Mouse (Mus musculus) hindlimb bud, embryonic 11.5 days (tissue): ENCODE data around the gene Adamts18.

Experiments
- DNase-seq: peaks from one replicate; pipeline ENCODE4 v3.0.0-alpha.2; 2012; ENCODE audit warnings: low read depth, low spot score; ENCODE audit errors: extremely low spot score

Adamts18 gene

DNA sequence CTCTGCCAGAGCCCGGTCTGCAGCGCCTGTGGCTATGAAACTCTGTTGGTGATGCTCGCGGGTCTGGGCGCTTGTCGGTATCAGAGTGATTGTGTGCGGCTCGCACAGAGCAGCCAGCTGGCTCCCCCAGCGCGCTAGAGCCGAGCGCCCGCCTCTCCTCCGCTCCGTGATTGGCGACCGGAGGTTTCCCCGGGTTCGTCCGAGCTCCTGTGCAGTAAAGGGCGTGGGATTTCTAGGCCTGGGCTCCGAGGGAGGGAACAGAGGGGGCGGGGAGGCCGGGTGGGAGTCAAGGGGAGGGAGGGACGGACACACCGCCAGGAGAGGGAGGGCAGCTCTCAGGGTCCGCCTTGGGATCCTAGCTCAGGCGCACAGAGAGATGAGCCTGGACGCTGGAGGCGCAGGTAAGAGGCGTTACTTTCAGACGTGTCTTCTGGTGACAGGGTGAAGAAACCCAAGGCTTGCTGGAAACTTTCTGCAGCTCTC, at the start of gene Adamts18:
Adamts18 (minus strand) TSS at position 86 of the 483 bp plus-strand sequence.
- no peak for DNase-seq

DNA sequence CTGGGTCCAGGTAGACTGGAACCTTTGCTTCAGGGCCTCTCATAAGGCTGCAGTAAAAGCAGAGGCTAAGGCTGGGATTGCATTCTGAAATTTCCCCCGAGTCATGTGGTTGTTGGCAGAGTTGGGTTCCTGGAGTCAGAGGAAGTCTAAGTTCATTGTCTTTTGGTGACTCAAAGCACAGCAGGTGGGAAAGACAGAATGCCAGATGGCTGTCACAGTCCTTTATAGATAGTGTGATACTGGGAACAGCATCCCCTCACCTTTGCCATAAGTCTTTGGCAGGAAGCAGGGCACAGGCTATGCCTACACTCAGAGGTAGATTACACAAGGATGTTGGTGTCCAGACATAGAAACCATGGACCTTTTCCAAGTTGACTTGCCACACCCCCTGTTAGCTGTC, 47.9 kb upstream of the Adamts18 start:
- DNase-seq = no peak

- DNase-seq = no peak
Observed at GRCm38 (mm10) chr8:113891376-113891775, 42.8 kb upstream of the Adamts18 start.

DNA sequence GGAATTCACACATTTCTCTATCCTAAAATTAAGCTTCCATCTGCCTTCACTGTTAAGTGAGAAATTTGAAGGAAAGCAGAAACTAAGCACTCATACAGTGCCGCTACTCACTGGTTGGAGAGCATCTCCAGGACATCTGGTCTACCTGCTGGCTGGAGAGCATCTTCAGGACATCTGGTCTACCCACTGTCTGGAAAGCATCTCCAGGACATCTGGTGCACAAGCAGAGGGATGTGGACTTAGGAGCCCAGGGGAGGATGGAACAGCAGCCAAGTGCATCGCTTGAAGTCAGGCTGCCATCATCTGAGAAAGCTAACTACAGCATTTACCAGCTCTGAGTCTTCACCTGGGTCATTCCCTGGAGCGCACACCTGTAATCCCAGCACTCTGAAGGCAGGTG, 38.0 kb upstream of the Adamts18 start:
- DNase-seq = no peak

DNA sequence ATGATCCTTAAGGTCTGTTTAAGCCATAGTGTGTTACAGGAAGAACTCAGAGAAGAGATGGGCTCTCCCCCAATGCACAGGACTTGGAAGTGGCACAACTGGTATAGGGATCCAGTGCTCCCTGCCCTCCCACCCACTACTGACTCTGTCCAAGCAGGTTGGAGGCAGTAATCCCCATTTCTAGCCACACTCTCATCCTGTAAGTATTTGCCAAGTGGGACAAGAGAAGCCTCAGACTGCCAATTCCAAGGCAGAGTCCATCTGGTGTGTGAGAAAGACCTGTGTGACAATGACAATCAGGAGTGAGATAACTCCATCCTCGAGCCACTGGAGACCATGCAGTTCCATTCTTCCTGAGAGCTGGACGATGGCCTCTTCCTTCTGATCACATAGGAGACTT, 36.6 kb upstream of the Adamts18 start:
- DNase-seq = no peak

DNA sequence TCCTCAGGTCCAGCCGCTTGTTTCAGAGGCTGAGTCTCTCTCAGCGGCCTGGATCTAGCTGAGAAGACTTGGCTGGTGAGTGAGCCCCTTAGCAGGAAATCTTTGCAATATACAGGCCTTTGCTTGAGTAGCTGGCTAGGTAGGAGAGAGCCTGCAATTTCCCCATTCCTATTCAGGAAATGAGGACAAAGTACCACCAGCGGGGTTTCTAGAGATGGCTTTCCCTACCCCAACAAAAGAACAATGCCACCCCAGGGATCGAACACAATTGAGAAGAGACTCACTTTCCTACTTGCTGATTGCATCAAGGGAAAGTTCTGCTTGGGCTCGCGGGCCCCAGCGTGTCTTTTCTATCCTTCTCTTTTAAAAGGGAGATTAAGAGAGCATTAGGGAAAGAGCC, 35.5 kb upstream of the Adamts18 start:
- no peak for DNase-seq

DNA sequence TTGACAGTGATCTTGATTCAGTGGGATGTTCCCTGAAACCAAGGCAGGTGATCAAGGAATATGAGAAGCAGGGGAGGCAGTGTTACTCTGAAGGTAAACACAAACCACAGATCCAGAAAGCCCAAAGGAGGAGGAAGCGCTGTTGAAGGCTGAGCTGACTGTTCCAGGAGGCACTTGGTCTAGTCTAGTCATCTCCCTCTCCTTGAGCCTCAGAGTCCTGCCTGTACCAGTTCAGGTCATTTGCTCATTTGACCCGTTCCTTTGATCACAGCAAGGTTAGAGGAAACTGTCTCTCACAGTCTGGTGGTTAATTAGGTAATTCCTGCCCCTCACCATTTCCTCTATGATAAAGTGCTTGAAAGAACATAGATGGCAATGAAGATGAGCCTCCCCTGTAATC, 34.0 kb upstream of the Adamts18 start:
- no peak for DNase-seq

DNA sequence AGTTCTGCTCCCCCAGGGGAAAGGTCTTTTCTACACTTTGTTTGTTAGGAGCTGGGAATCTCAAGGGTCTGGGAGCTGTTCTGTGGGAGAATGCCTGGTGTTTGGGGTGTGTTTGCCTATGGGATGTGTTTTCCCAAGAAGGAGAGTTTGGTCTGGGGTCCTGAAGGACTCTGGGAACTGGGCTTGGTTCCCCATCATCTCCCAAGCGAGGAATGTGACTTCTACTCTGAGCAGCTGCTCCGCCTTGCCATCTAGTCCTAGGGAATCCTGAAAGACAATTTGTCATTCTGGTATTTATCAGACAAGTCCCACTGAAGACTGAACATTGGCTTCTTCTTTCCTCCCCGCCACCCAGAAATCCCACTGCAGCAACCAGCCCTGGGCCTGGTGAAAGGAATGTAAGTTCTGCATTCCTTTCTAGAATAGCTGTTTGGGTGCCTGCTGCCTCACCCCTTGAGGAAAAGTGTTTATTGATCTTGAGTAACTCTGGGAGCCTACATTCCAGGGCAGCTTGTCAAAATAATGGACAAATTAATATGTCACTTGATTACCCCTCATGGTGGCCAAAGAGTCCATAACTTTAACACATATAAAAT, 30.0 kb upstream of the Adamts18 start:
- DNase-seq = no peak

DNA sequence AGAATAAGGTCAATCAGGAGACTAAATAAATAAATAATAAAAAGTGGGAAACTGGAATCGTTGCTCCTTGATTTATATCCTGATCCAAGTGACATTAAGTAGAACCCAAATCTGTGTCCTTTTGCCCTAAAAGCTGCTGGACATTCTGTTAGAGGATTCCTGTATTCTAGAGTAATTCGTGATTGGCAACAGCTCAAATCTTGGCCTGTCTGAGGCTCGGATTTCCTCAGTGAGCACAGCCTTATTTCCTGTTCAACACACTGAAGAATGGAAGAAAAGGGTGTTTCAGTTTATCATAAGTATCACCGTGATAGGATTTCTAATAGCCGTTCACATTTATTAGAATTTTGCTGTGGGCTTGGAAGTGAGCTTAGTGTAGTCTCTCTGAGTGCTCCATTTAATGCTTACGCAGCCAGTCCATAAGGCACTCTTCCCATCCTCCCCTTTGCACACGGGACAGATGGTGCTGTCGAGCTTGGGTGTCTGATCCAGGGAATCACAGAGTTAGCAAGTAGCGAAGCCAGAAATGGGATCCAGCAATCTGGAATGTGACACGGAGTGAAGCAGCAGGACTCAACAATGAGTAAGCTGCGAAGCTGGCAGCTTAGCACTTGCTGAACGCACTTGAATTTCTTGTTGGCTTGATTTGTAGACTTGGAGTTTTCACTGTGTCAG, 25.0 kb upstream of the Adamts18 start:
- no peak for DNase-seq

- no peak for DNase-seq
Observed at GRCm38 (mm10) chr8:113872436-113872835, 23.9 kb upstream of the Adamts18 start.

- DNase-seq = no peak
Observed at GRCm38 (mm10) chr8:113866530-113866929, 18.0 kb upstream of the Adamts18 start.

DNA sequence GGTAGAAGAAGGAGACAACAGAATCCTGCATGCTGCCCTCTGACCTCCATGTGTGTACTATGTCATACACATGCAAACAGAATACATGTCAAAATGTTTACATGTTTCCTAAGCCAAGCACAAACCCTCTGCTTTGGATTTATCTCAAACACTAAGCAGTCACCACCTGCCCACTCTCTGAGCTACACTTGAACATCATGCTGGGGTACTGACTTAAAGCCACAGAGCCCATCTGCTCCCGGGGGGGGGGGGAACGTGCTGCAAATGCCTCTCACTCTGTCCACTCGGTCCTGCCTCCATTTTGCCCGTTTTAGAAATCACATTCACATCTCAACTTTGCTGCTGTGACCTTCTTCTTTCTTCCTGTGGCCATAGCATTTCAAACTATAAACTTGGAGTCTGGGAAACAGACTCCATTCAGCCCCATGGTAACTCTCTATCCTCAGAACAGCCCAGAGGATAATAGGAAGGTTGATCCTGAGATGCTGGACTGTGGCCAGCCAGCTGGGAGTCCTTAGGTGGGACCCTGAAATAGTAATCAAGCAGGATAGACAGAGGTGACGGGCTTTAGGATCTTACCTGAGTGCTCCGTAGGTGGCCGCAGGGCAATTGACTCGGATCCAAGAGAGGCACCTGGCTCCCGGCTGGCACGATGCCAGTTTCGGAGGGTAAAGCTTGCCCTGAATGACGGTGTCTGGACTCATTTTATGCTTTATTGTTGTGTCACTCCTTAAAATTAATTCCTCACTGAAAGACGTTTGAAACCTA, 17.0 kb upstream of the Adamts18 start:
- no peak for DNase-seq

GRCm38 (mm10) chr8:113859890-113860683, 11.5 kb upstream of the Adamts18 start:
- no peak for DNase-seq

DNA sequence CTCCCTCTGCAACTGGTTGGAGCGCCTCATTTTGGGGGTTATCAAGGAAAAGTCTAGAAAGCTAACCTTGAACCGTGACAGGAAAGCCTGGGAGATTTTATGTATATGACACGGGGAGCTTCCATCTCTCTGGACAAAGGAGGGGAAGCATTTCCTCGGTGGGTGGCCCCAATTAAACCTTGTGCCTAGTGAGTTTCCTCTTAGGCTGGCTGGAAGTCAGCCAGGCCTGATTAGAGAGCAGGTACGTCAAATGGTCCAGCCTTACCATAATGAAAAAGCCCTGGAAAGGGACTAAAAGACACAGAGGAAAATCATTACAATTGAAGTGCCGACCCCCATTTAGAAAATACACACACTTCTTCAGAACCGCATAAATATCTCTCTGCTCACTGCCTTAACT, 10.3 kb upstream of the Adamts18 start:
- DNase-seq = no peak

- no peak for DNase-seq
Observed at GRCm38 (mm10) chr8:113854622-113855293, 6.2 kb upstream of the Adamts18 start.

GRCm38 (mm10) chr8:113853714-113854113, 5.2 kb upstream of the Adamts18 start:
- no peak for DNase-seq

DNA sequence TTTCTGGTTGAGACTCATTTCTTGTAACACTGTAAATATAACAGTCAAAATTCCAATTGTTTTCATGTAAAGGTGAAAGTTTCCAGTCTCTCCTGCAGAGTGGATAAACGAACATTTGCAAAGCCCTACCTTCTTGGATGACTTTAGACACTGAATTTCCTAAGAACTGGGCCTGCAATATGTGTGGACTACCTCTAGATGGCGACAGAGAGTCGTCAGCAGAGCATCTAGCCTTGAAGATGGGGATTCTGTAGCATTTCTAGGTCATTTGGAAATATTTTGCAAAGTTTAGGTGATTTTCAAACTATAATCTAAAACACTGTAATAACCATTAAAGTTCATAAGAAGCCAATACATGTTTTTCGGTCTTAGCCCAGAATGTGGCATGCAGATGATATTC, 3.1 kb upstream of the Adamts18 start:
- no peak for DNase-seq

- no peak for DNase-seq
Observed at GRCm38 (mm10) chr8:113848081-113848652, 371 bp downstream of the Adamts18 start.

DNA sequence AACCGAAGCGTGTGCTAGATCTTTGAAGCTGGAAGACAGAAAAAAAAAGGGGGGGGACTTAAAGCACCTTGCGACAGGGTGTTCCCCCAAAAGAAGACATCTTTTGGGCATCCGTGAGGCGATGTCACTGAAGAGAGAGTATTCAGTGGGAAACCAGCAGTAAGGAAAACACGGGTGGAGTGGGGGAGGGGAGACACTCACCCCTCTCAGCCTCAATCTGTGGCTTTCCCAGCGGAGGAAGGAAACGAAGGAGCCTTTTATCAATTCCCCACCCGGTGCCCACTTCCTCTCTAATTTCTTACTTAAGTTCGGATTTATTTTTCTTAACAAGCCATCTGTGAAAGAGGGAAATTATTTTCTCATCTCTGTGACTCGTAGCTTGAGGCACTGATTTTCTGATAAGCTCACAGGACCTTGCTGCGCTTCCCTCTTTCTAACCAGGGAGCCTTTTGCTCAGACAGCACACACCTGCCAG, 895 bp downstream of the Adamts18 start:
- no peak for DNase-seq

DNA sequence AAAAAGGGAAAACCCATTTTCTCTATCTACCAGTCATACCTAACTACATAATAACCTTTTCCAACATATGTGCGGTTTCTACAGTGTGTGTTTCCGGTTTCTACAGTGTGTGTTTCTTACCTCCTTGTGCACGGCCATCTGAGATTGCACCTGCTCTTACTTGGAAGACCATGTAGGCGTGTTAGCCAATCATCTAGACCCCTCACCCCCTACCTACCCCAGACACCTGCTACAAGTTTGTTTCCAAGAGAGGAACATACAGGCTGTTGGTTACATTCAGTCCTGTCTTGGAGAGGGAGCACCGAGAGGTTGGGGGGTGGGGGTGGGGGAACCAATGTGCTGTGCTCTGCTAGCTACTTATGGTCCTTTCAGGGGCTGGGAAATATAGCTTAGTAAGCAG, 1.9 kb downstream of the Adamts18 start:
- no peak for DNase-seq
